Mouse (Mus musculus): ENCODE measurements at regions not wholly inside any gene's neighbourhood (a gene's known extent, or its start where the extent isn't known, plus 50 kb on each side); places are given as distances from the start of the nearest gene placed in this dataset.

GRCm38 (mm10) chr6:81586441-81587117 lies 336.9 kb upstream of the Gcfc2 start:
- no peak for DNase-seq

- no peak for DNase-seq
These were observed 333.7 kb upstream of the Gcfc2 start for GRCm38 (mm10) chr6:81589727-81590126.

- no peak for DNase-seq
These were observed 327.5 kb upstream of the Gcfc2 start for GRCm38 (mm10) chr6:81595926-81596325.

GRCm38 (mm10) chr6:81608637-81609036 lies 314.8 kb upstream of the Gcfc2 start:
- no peak for DNase-seq

GRCm38 (mm10) chr6:81611980-81612379 lies 311.5 kb upstream of the Gcfc2 start:
- no peak for DNase-seq

GRCm38 (mm10) chr6:81618018-81618417 lies 305.5 kb upstream of the Gcfc2 start:
- no peak for DNase-seq

GRCm38 (mm10) chr6:81621028-81621427 lies 302.4 kb upstream of the Gcfc2 start:
- DNase-seq: no peak

- no peak for DNase-seq
These were observed 300.8 kb upstream of the Gcfc2 start for GRCm38 (mm10) chr6:81622714-81623113.

GRCm38 (mm10) chr6:81625016-81625415 lies 298.5 kb upstream of the Gcfc2 start:
- DNase-seq: no peak

- no peak for DNase-seq
These were observed 289.9 kb upstream of the Gcfc2 start for GRCm38 (mm10) chr6:81633586-81633985.

GRCm38 (mm10) chr6:81647615-81648375 lies 275.7 kb upstream of the Gcfc2 start:
- no peak for DNase-seq

- no peak for DNase-seq
These were observed 271.6 kb upstream of the Gcfc2 start for GRCm38 (mm10) chr6:81651856-81652255.

GRCm38 (mm10) chr6:81655205-81655604 lies 268.3 kb upstream of the Gcfc2 start:
- no peak for DNase-seq

- no peak for DNase-seq
These were observed 262.7 kb upstream of the Gcfc2 start for GRCm38 (mm10) chr6:81660478-81661395.

GRCm38 (mm10) chr6:81668944-81669343 lies 254.5 kb upstream of the Gcfc2 start:
- no peak for DNase-seq

GRCm38 (mm10) chr6:81673316-81673715 lies 250.2 kb upstream of the Gcfc2 start:
- no peak for DNase-seq

GRCm38 (mm10) chr6:81697284-81697683 lies 226.2 kb upstream of the Gcfc2 start:
- no peak for DNase-seq

GRCm38 (mm10) chr6:81698173-81698572 lies 225.3 kb upstream of the Gcfc2 start:
- DNase-seq: no peak

GRCm38 (mm10) chr6:81714867-81715266 lies 208.6 kb upstream of the Gcfc2 start:
- no peak for DNase-seq

- no peak for DNase-seq
These were observed 207.1 kb upstream of the Gcfc2 start for GRCm38 (mm10) chr6:81716371-81716770.

GRCm38 (mm10) chr6:81724601-81725545 lies 198.6 kb upstream of the Gcfc2 start:
- no peak for DNase-seq

GRCm38 (mm10) chr6:81731631-81732030 lies 191.8 kb upstream of the Gcfc2 start:
- DNase-seq: no peak
